Mouse (Mus musculus) heart, adult 2 months (tissue): ENCODE results near the gene Morn1. TPM values are rescaled to one million over a fixed set of nuclear protein-coding genes. Genes with fewer than 3 reads are reported as not detected.

Experiments
- DNase-seq, 2 experiments: peaks; one replicate each; pipeline ENCODE4 v3.0.0; 2021
- H3K27ac ChIP-seq: fragments of 200-600 bp; 2 replicates; pipeline ENCODE4 v1.8.1; 2022
- H3K27me3 ChIP-seq: fragments of 200-500 bp; 2 replicates; pipeline ENCODE4 v1.6.1; 2012; ENCODE audit warnings: mild to moderate bottlenecking, low read length, inconsistent platforms, mixed read lengths; ENCODE audit not compliant: control insufficient read depth, insufficient read depth
- H3K36me3 ChIP-seq: fragments of 200-500 bp; 2 replicates; pipeline ENCODE4 v1.6.1; 2012; ENCODE audit warnings: low read length, inconsistent platforms; ENCODE audit not compliant: control insufficient read depth, insufficient read depth
- H3K4me1 ChIP-seq: fragments of 200-500 bp; 2 replicates; pipeline ENCODE4 v1.6.1; 2011; ENCODE audit warnings: low read length; ENCODE audit not compliant: control insufficient read depth, insufficient read depth
- H3K4me3 ChIP-seq: fragments of 200-600 bp; 2 replicates; pipeline ENCODE4 v1.8.1; 2022
- H3K79me2 ChIP-seq: fragments of 200-500 bp; replicated peaks from 2 replicates; pipeline ENCODE4 v1.6.1; 2012; ENCODE audit warnings: mild to moderate bottlenecking, inconsistent platforms, low read length, moderate library complexity, mixed read lengths; ENCODE audit not compliant: control insufficient read depth, insufficient read depth
- H3K9ac ChIP-seq: fragments of 200-500 bp; 2 replicates; pipeline ENCODE4 v1.6.1; 2012; ENCODE audit warnings: low read depth, mild to moderate bottlenecking, control low read depth, inconsistent platforms, low read length, mixed read lengths
- CTCF ChIP-seq: fragments of 200-600 bp; IDR thresholded peaks from 2 replicates; pipeline ENCODE4 v1.8.1; 2022; ENCODE audit warnings: antibody characterized with exemption, mild to moderate bottlenecking, moderate library complexity
- EP300 ChIP-seq: fragments of 200-500 bp; IDR thresholded peaks from 2 replicates; pipeline ENCODE4 v1.6.1; 2011; ENCODE audit warnings: low read depth, low read length, control low read depth; ENCODE audit not compliant: insufficient read depth
- POLR2A ChIP-seq: fragments of 200-500 bp; IDR thresholded peaks from 2 replicates; pipeline ENCODE4 v1.6.1; 2011; ENCODE audit warnings: mild to moderate bottlenecking, low read depth, low read length, control low read depth; ENCODE audit not compliant: insufficient read depth
- WGBS: fragments of 180-500 bp; shearing (Covaris S2); methylation state at CpG from one replicate; pipeline ENCODE4 v1.1.7; 2018; 5-methylcytosine and 5-hydroxymethylcytosine counted together
- intact Hi-C: fragments of 180-260 bp; cut with DNase I; formaldehyde crosslinking; loops from one replicate; pipeline ENCODE4 v1.15.1; 2025
- polyA plus RNA-seq: library from polyadenylated mRNA; depleted of rRNA; stranded (reverse); fragments of >200 nt; gene quantifications from 2 replicates; pipeline ENCODE4 v1.2.3, GENCODE M21; 2012
- total RNA-seq, 2 experiments: library from RNA; stranded (reverse); gene quantifications; 2 replicates each; pipeline ENCODE4 v1.2.3; 2021

Gene Morn1
- total and polyA plus RNA-seq, 3 experiments, result 1.1 to 2.5 (median 1.3) TPM

DNA sequence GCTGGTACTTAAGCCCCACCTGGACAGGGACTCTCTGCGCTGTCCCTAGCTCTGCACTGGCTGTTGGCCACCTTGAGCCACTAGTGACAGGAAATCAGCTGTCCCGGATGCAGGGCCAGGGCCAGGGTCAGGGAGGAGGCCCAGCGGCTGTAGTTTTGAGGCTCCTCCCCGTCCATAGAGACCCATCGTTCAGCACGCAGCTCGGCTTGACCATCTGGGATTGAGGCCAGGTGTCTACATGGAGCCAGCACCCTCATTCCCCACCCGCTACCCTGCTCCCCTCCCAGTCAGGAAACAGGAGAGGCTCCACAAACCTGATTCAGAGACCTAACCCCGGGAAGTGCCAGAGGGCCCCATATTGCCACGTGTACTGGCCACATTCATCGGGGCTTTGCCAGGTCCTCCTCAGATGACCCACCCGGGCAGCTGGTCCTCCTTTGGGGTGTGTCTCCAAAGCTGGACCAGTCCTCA, 54.5 kb downstream of the Morn1 start:
- TF ChIP-seq EP300, result peak; percentile 76; the same call in 1 of the 2 replicates
- TF ChIP-seq CTCF, result no peak
- peak; percentile 52; the same call in 1 of the 2 replicates for TF ChIP-seq POLR2A
- peak; percentile 83 to 89 for DNase-seq
- Histone ChIP-seq H3K79me2 (no peaks in the 10 kb centered on the region), H3K4me1 (peaks cover 17% of the 10 kb centered on the region), H3K27ac (peak overlapping the region; percentile 75), H3K9ac (no peak overlapping the region), H3K4me3 (peak overlapping the region; percentile 9; the same call in 1 of the 2 replicates), H3K27me3 (no peaks in the 10 kb centered on the region), H3K36me3 (no peaks in the 10 kb centered on the region)
- intact Hi-C loops, result loop anchor here (5.0 kb wide), 1 partner anchor 36 kb away; no protein-coding TSS in a partner anchor
- WGBS, result 9% methylated on average over 12 of the region's 12 CpGs

DNA sequence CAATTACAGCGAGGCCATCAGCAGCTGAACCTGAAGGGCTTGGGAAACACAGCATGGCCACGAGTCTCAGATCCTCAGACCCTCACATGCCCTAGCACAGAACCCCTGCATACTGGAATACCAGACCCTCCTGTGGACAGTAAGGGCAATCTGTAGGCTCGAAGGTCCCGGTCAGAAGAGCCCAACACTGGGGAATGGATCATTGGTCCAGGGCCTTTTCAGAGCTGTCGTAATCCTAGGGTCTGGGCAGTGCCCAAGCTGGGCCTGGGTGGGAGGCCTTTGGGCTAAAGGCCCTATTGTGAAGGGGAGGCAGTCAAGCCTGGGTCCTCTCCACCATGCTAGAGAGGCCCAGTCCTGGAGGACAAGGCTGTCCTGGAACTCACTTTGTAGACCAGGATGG, 56.5 kb downstream of the Morn1 start:
- TF ChIP-seq CTCF (no peak), POLR2A (no peak), EP300 (no peak)
- 94% methylated on average over 5 of the region's 5 CpGs for WGBS
- H3K27me3 ChIP-seq, result no peaks in the 10 kb centered on the region

DNA sequence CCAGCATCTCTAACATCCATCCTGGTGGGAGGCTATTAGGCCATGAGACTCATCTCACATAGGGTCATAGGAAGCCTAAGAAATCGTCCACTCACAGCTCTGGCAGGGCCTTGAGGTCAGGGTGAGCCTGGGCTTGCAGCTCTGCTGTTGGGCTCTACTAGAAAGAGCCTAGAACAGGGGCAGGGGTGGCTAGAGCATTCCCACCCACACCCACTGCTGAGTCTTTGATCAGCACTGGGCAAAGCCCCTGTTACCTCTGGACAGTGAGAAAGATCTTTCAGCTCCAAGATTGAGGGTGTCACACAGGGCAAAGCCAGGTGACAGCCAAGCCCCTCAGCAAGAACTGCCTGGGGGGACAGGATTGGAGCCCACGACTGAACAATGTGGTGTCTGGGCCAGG, 57.0 kb downstream of the Morn1 start:
- DNase-seq, result no peak
- H3K79me2 ChIP-seq, result no peaks in the 10 kb centered on the region
- H3K27ac ChIP-seq, result peak overlapping the region; percentile 86
- H3K9ac ChIP-seq, result no peak overlapping the region
- H3K4me1 ChIP-seq, result peaks cover 14% of the 10 kb centered on the region
- no peak for TF ChIP-seq EP300
- TF ChIP-seq POLR2A, result no peak
- no peak for TF ChIP-seq CTCF
- 57% methylated on average over 2 of the region's 2 CpGs for WGBS
- intact Hi-C loops, result loop anchor here (5.0 kb wide), 1 partner anchor 34 kb away; no protein-coding TSS in a partner anchor
- H3K36me3 ChIP-seq, result no peaks in the 10 kb centered on the region
- no peaks in the 10 kb centered on the region for H3K27me3 ChIP-seq
- H3K4me3 ChIP-seq, result no peak overlapping the region

More for the DNA sequence above, 56.5 kb downstream of the Morn1 start:
- no peaks in the 10 kb centered on the region for H3K36me3 ChIP-seq
- no peak overlapping the region for H3K4me3 ChIP-seq
- DNase-seq, result no peak
- H3K27ac ChIP-seq, result peak overlapping the region; percentile 86
- intact Hi-C loops, result loop anchor here (5.0 kb wide), 1 partner anchor 34 kb away; no protein-coding TSS in a partner anchor
- peaks cover 14% of the 10 kb centered on the region for H3K4me1 ChIP-seq
- H3K9ac ChIP-seq, result no peak overlapping the region
- no peaks in the 10 kb centered on the region for H3K79me2 ChIP-seq

- intact Hi-C loops, result loop anchor here (5.0 kb wide), 1 partner anchor 33 kb away; no protein-coding TSS in a partner anchor
- 39% methylated on average over 12 of the region's 12 CpGs for WGBS
- H3K9ac ChIP-seq, result peak overlapping the region; percentile 3; the same call in 1 of the 2 replicates
- no peaks in the 10 kb centered on the region for H3K36me3 ChIP-seq
- 0 out of 2 replicates have a peak, but pooled peaks have one; percentile 2 for TF ChIP-seq CTCF
- TF ChIP-seq POLR2A, result no peak
- TF ChIP-seq EP300, result peak; percentile 74; the same call in 1 of the 2 replicates
- H3K4me1 ChIP-seq, result peaks cover 16% of the 10 kb centered on the region
- no peaks in the 10 kb centered on the region for H3K79me2 ChIP-seq
- peak overlapping the region; percentile 86 for H3K27ac ChIP-seq
- H3K27me3 ChIP-seq, result no peaks in the 10 kb centered on the region
- DNase-seq, result peak; percentile 81 to 88
- no peak overlapping the region for H3K4me3 ChIP-seq
These were observed 57.6 kb downstream of the Morn1 start for GRCm38 (mm10) chr4:155143871-155144502.

DNA sequence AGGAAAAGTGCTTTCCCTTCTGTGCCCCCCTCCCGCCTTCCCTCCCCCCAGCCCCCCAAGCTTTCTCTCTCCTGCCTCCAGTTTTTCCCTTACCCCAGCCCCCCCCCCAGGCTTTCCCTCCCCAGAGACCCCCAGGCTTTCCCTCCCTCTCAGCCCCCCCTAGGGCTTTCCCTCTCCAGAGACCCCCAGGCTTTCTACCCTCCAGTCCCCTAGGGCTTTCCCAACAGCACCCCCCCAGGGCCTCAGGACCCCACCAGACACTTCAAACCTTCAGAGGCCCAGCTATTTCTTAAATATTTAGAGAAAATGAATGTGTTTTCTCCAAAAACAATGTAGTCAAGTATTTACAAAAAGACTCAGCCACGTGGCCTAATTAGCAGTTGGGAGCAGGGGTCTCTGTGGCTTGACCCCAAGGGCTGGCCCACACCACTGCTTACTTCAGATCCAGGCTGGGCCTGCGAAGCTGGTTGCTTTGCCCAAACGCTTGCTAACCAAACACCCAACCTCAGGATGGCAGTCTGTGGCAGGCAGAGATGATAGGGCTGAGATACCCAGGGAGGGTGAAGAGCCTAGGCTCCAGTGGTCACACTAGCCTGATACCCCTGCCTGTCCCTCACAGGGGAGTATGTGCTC, 58.3 kb downstream of the Morn1 start:
- H3K36me3 ChIP-seq, result no peaks in the 10 kb centered on the region
- H3K27me3 ChIP-seq, result no peaks in the 10 kb centered on the region
- no peak overlapping the region for H3K4me3 ChIP-seq
- no peaks in the 10 kb centered on the region for H3K79me2 ChIP-seq
- 70% methylated on average over 4 of the region's 4 CpGs for WGBS
- TF ChIP-seq EP300, result no peak
- H3K4me1 ChIP-seq, result peaks cover 21% of the 10 kb centered on the region
- intact Hi-C loops, result loop anchor here (5.0 kb wide), 1 partner anchor 33 kb away; no protein-coding TSS in a partner anchor
- H3K9ac ChIP-seq, result no peak overlapping the region
- peak overlapping the region; percentile 86 for H3K27ac ChIP-seq
- no peak for DNase-seq
